Mouse (Mus musculus): ENCODE measurements around the gene Slc35e4. TPM values are rescaled to one million over a fixed set of nuclear protein-coding genes. Genes with fewer than 3 reads are reported as not detected.

Slc35e4 gene
- polyA plus RNA-seq, 1 experiment from 2014 or later: 10.8 TPM

DNA sequence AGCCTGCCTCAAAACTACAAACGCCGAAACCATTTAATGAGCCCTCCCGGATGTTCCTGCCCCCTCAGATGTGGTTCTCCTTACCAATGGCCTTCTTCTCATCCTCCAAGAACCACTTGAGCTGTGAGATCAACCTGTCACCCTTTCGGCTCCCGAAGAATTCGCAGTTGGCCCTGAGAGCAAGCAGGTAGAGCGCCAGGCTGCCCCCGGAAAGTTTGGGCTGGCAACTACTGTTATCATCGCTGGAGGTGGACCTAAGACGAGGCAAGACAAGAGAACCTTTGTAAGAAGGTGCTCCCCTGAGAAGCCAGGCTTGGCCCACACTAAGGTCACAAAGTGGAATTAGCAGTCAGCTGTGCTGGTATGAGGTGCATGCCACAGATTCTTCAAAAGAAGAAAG, 11.5 kb upstream of the Slc35e4 start:
- no peak overlapping the region for H3K27ac ChIP-seq (replicated peaks; ENCODE audit: low read depth, low read length)
- H3K9ac ChIP-seq (replicated peaks; ENCODE audit: low read length): no peak overlapping the region
- no peak for ATAC-seq (ENCODE audit: low FRiP score, low TSS enrichment)
- H3K9me3 ChIP-seq (ENCODE audit: control insufficient read depth, low read length): no peaks in the 10 kb centered on the region
- H3K4me1 ChIP-seq (ENCODE audit: control insufficient read depth, insufficient read depth, low read length): peaks cover 1% of the 10 kb centered on the region; the same call in 1 of the 2 replicates
- DNase-seq: no peak
- WGBS: 93% methylated on average over 10 of the region's 10 CpGs
- peaks cover 5% of the 10 kb centered on the region; the same call in 1 of the 2 replicates for H3K36me3 ChIP-seq (ENCODE audit: control insufficient read depth, insufficient read depth, low read length)
- no peaks in the 10 kb centered on the region for H3K27me3 ChIP-seq (ENCODE audit: control insufficient read depth, insufficient read depth, low read length)
- H3K4me2 ChIP-seq (ENCODE audit: low read length): no peak overlapping the region
- H3K4me3 ChIP-seq (replicated peaks; ENCODE audit: low read depth, low read length): no peak overlapping the region

DNA sequence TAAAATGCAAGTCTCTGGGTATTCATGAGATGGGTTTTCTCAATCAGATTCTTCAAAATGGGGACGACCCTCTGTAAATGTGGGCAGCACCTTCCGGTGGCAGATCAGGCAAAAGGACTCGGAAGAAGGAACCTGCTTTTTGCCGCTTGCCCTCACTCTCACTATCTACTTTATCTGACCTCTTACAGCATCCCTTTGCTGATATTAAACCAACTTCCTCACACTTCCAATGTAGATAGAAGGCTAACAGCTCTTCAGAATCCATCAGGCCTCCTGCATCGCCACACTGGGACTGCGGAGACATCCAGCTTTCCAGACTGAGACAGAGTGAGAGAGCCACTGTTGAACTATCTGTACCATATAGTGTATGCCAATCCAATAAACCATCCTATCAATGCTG, 8.3 kb upstream of the Slc35e4 start:
- H3K27me3 ChIP-seq (ENCODE audit: control insufficient read depth, insufficient read depth, low read length): no peaks in the 10 kb centered on the region
- H3K9me3 ChIP-seq (ENCODE audit: control insufficient read depth, low read length): no peaks in the 10 kb centered on the region
- no peak overlapping the region for H3K27ac ChIP-seq (replicated peaks; ENCODE audit: low read depth, low read length)
- peaks cover 5% of the 10 kb centered on the region; the same call in 1 of the 2 replicates for H3K36me3 ChIP-seq (ENCODE audit: control insufficient read depth, insufficient read depth, low read length)
- no peak overlapping the region for H3K9ac ChIP-seq (replicated peaks; ENCODE audit: low read length)
- no peak for DNase-seq
- 97% methylated on average over 6 of the region's 6 CpGs for WGBS
- H3K4me2 ChIP-seq (ENCODE audit: low read length): no peak overlapping the region
- no peaks in the 10 kb centered on the region for H3K4me1 ChIP-seq (ENCODE audit: control insufficient read depth, insufficient read depth, low read length)
- ATAC-seq (ENCODE audit: low FRiP score, low TSS enrichment): no peak
- H3K4me3 ChIP-seq (replicated peaks; ENCODE audit: low read depth, low read length): no peak overlapping the region

DNA sequence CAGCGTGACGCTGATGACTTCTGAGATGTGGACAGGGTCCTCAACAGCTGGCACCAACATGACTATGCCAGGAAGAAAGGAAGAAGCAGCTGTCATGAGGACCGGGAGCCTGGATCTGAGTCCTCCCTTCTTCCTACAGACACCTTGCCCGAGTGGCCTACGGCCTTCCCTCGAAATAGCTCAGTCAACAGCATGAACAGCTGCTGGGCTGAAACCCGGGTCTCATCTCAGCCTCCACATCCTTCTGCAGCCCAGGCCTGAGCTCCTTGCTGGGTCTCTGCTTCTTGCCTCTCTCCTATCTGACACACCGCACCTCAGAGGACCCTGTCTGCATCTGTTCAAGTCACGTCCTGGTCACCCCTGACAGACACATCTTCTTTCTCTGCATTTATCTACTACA, 7.7 kb upstream of the Slc35e4 start:
- H3K4me2 ChIP-seq (ENCODE audit: low read length): no peak overlapping the region
- ATAC-seq (ENCODE audit: low FRiP score, low TSS enrichment): no peak
- no peak overlapping the region for H3K4me3 ChIP-seq (replicated peaks; ENCODE audit: low read depth, low read length)
- peaks cover 5% of the 10 kb centered on the region; the same call in 1 of the 2 replicates for H3K36me3 ChIP-seq (ENCODE audit: control insufficient read depth, insufficient read depth, low read length)
- H3K4me1 ChIP-seq (ENCODE audit: control insufficient read depth, insufficient read depth, low read length): no peaks in the 10 kb centered on the region
- no peak overlapping the region for H3K9ac ChIP-seq (replicated peaks; ENCODE audit: low read length)
- no peak overlapping the region for H3K27ac ChIP-seq (replicated peaks; ENCODE audit: low read depth, low read length)
- no peaks in the 10 kb centered on the region for H3K9me3 ChIP-seq (ENCODE audit: control insufficient read depth, low read length)
- WGBS: 94% methylated on average over 9 of the region's 9 CpGs
- H3K27me3 ChIP-seq (ENCODE audit: control insufficient read depth, insufficient read depth, low read length): no peaks in the 10 kb centered on the region
- no peak for DNase-seq

DNA sequence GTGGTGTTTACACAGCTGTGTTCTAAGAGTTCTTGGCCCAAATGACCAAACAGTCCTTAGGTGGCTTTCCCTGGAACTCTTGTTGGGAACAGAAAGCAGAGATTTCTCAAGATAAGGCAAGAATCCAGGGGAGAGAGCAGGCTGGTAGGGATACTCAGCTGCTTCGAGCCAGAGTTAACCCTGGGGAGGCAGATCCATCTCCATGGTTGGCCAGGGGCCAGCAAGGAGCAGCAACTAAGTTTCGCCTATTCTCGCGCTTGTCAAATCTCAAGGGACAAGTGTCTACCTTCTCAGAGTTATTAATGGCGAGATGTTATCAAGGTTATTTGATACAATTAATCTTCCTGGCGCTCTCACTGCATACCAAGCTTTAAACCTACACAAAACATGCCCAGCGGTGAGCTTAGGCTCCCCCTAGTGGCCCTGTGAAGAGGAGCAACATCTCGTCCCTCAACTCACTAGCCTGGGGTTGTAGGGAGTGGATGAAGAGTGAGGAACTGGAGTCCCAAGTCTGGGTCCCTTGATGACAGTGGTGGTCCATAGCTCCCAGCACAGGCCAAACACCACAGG, 6.9 kb upstream of the Slc35e4 start:
- DNase-seq (peak; percentile 83), ATAC-seq (ENCODE audit: low FRiP score, low TSS enrichment) (no peak)
- WGBS: 26% methylated on average over 8 of the region's 8 CpGs
- no peak overlapping the region for H3K27ac ChIP-seq (replicated peaks; ENCODE audit: low read depth, low read length)
- peaks cover 5% of the 10 kb centered on the region; the same call in 1 of the 2 replicates for H3K36me3 ChIP-seq (ENCODE audit: control insufficient read depth, insufficient read depth, low read length)
- no peaks in the 10 kb centered on the region for H3K4me1 ChIP-seq (ENCODE audit: control insufficient read depth, insufficient read depth, low read length)
- H3K4me3 ChIP-seq (replicated peaks; ENCODE audit: low read depth, low read length): no peak overlapping the region
- no peaks in the 10 kb centered on the region for H3K27me3 ChIP-seq (ENCODE audit: control insufficient read depth, insufficient read depth, low read length)
- H3K9me3 ChIP-seq (ENCODE audit: control insufficient read depth, low read length): no peaks in the 10 kb centered on the region
- no peak overlapping the region for H3K9ac ChIP-seq (replicated peaks; ENCODE audit: low read length)
- H3K4me2 ChIP-seq (ENCODE audit: low read length): no peak overlapping the region

DNA sequence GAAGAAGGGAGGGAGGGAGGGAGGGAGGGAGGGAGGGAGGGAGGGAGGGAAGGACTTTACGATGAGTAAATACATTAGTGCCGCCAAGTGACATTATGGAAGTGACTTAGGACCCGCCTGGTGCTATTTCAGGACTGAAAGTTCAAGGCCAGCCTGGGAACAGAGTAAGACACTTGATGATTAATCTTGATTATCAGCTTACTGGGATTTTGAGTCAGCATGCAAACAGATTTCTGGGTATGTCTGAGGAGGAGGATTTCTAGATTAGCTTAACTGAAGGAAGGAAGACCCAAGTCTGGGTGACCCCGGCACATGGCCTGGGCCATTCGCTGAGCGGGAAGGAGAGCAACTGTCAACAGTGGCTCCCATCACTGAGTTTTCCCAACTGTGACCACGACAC, 6.0 kb upstream of the Slc35e4 start:
- Histone ChIP-seq H3K27ac (replicated peaks; ENCODE audit: low read depth, low read length) (no peak overlapping the region), H3K4me2 (ENCODE audit: low read length) (no peak overlapping the region), H3K27me3 (ENCODE audit: control insufficient read depth, insufficient read depth, low read length) (no peaks in the 10 kb centered on the region), H3K4me3 (replicated peaks; ENCODE audit: low read depth, low read length) (no peak overlapping the region), H3K9ac (replicated peaks; ENCODE audit: low read length) (no peak overlapping the region), H3K4me1 (ENCODE audit: control insufficient read depth, insufficient read depth, low read length) (no peaks in the 10 kb centered on the region), H3K9me3 (ENCODE audit: control insufficient read depth, low read length) (no peaks in the 10 kb centered on the region), H3K36me3 (ENCODE audit: control insufficient read depth, insufficient read depth, low read length) (peaks cover 5% of the 10 kb centered on the region; the same call in 1 of the 2 replicates)
- DNase-seq: no peak
- WGBS: 89% methylated on average over 7 of the region's 7 CpGs
- ATAC-seq (ENCODE audit: low FRiP score, low TSS enrichment): no peak

DNA sequence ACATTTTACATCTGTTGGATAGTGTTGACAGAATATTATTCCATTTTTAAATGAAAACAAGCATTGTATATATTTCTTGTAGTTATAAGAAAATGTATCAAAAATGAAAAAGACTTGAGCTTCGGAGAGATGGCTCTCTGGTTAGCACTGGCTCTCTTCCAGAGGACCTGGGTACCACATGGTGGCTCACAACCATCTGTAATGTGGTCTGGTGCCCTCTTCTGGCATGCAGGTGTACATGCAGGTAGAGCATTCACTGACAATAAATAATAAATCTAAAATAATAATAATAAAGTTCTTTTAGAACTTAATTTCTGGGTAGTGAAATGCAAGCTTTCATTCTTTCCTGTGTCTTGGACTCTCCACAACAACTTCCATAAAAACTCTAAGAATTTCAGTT, 4.3 kb upstream of the Slc35e4 start:
- 0 out of 2 replicates have a peak, but pooled peaks cover 5% of the 10 kb centered on the region for H3K36me3 ChIP-seq (ENCODE audit: control insufficient read depth, insufficient read depth, low read length)
- H3K9ac ChIP-seq (replicated peaks; ENCODE audit: low read length): no peak overlapping the region
- ATAC-seq (ENCODE audit: low FRiP score, low TSS enrichment) (no peak), DNase-seq (peak; percentile 54)
- no peaks in the 10 kb centered on the region for H3K4me1 ChIP-seq (ENCODE audit: control insufficient read depth, insufficient read depth, low read length)
- H3K9me3 ChIP-seq (ENCODE audit: control insufficient read depth, low read length): no peaks in the 10 kb centered on the region
- WGBS: 65% methylated on average over 1 of the region's 1 CpGs
- no peak overlapping the region for H3K4me3 ChIP-seq (replicated peaks; ENCODE audit: low read depth, low read length)
- no peak overlapping the region for H3K4me2 ChIP-seq (ENCODE audit: low read length)
- H3K27me3 ChIP-seq (ENCODE audit: control insufficient read depth, insufficient read depth, low read length): no peaks in the 10 kb centered on the region
- H3K27ac ChIP-seq (replicated peaks; ENCODE audit: low read depth, low read length): no peak overlapping the region

DNA sequence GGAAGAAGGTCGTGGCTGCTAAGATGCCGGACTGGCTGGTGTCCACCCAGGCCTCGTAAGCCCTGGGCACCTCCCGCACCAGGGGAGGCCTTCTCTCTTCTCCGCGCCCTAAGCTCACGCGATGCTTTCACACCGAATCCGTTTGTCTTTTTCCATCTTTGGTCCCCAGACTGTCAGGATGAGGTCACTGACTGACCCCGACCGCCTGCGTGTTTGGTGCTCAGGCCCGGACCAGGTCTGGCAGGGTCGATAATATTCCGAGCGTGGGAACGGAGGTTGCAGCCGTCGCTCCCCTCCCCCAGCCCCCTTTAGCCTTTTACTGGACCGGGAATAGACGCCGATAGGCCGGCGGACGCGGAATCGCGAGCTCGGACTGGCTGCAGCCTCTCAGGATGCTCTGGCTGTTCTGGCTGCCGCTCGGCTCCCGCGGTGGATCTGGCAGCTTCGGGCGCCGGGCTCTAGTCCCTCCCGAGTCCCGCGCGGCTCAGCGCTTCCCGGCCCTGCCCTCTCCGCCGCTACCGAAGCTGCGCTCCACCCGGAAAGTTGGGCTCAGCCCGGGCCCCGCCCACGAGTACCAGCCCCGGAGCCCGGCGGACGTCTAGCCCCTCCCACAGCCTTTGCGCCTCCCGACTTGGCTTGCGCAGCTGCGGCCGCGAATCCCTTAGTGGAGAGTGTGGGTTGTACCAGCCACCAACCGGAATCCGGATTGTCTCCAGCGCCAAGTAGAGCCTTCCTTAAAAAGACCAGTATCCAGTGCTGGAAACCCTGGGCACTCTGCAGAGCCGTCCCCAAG, 952 bp downstream of the Slc35e4 start:
- Histone ChIP-seq H3K36me3 (ENCODE audit: control insufficient read depth, insufficient read depth, low read length) (no peaks in the 10 kb centered on the region), H3K9me3 (ENCODE audit: control insufficient read depth, low read length) (no peaks in the 10 kb centered on the region), H3K4me3 (replicated peaks; ENCODE audit: low read depth, low read length) (peak overlapping the region; percentile 59), H3K27me3 (ENCODE audit: control insufficient read depth, insufficient read depth, low read length) (0 out of 2 replicates have a peak, but pooled peaks cover 4% of the 10 kb centered on the region), H3K9ac (replicated peaks; ENCODE audit: low read length) (peak overlapping the region; percentile 60), H3K4me2 (ENCODE audit: low read length) (peak overlapping the region; percentile 90), H3K27ac (replicated peaks; ENCODE audit: low read depth, low read length) (peak overlapping the region; percentile 74), H3K4me1 (ENCODE audit: control insufficient read depth, insufficient read depth, low read length) (peaks cover 37% of the 10 kb centered on the region)
- DNase-seq: peak; percentile 92
- ATAC-seq (ENCODE audit: low FRiP score, low TSS enrichment): peak; percentile 86
- under 1% methylated on average over 65 of the region's 65 CpGs for WGBS

DNA sequence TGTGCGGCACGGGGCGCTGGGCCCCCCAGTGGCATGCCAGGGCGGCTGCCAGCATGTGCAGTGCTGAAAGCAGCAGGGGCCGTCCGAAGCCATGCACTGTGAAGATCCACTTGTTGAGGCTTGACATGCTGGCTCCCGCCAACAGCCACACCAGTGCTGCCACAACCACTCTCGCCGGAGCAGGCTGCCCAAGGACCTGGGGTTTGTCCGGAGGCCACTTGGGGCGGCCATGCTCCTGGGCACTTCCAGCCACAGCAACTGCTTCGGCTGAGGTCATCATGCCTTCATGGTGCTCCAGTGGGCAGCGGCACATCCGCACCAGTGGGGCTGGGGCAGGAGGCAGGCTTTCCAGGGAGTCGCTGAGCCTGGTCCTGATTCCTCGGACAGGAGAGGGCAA, 1.6 kb downstream of the Slc35e4 start:
- H3K4me1 ChIP-seq (ENCODE audit: control insufficient read depth, insufficient read depth, low read length): peaks cover 37% of the 10 kb centered on the region
- peak; percentile 18; the same call in 1 of the 2 replicates for ATAC-seq (ENCODE audit: low FRiP score, low TSS enrichment)

More for the DNA sequence above, 1.6 kb downstream of the Slc35e4 start:
- Histone ChIP-seq H3K36me3 (ENCODE audit: control insufficient read depth, insufficient read depth, low read length) (no peaks in the 10 kb centered on the region), H3K27me3 (ENCODE audit: control insufficient read depth, insufficient read depth, low read length) (0 out of 2 replicates have a peak, but pooled peaks cover 4% of the 10 kb centered on the region), H3K9ac (replicated peaks; ENCODE audit: low read length) (peak overlapping the region; percentile 60), H3K27ac (replicated peaks; ENCODE audit: low read depth, low read length) (peak overlapping the region; percentile 74; the same call in 1 of the 2 replicates), H3K4me3 (replicated peaks; ENCODE audit: low read depth, low read length) (peak overlapping the region; percentile 59), H3K4me2 (ENCODE audit: low read length) (peak overlapping the region; percentile 90), H3K9me3 (ENCODE audit: control insufficient read depth, low read length) (no peaks in the 10 kb centered on the region)
- DNase-seq: peak; percentile 63
- under 1% methylated on average over 16 of the region's 16 CpGs for WGBS

Measured in midbrain, embryonic 14.5 days (tissue).